Mouse (Mus musculus): ENCODE results near the gene Olfr1393. TPM values are rescaled to one million over a fixed set of nuclear protein-coding genes. Genes with fewer than 3 reads are reported as not detected.

The Olfr1393 gene
- 0.10 TPM in 1 of 2 replicates, not detected in the other for polyA plus RNA-seq (2015; fragmentation: Nextera tagmentation; extraction: Ambion mirVana)

- Histone ChIP-seq H3K27ac (ENCODE audit: low read length) (no peak within 1 kb of the TSS), H3K4me2 (ENCODE audit: low read depth, low read length) (no peak within 1 kb of the TSS), H3K4me3 (replicated peaks; ENCODE audit: low read length) (no peak within 1 kb of the TSS), H3K9me3 (replicated peaks; ENCODE audit: control insufficient read depth, low read length) (no peaks in the 10 kb centered on the region), H3K9ac (ENCODE audit: low read length) (no peak within 1 kb of the TSS), H3K36me3 (ENCODE audit: control insufficient read depth, insufficient read depth, low read length) (no peaks in the 10 kb centered on the region), H3K27me3 (ENCODE audit: control insufficient read depth, insufficient read depth, low read length) (no peaks in the 10 kb centered on the region), H3K4me1 (ENCODE audit: control insufficient read depth, insufficient read depth, low read length) (no peaks in the 10 kb centered on the region)
- WGBS: 74% methylated on average over 3 of the region's 3 CpGs
- no peak for ATAC-seq (ENCODE audit: insufficient read depth, low FRiP score)
These were observed at the start of gene Olfr1393 for GRCm38 (mm10) chr11:49278222-49278621. Gene Olfr1393, plus strand, starts transcription at chr11:49278304.

DNA sequence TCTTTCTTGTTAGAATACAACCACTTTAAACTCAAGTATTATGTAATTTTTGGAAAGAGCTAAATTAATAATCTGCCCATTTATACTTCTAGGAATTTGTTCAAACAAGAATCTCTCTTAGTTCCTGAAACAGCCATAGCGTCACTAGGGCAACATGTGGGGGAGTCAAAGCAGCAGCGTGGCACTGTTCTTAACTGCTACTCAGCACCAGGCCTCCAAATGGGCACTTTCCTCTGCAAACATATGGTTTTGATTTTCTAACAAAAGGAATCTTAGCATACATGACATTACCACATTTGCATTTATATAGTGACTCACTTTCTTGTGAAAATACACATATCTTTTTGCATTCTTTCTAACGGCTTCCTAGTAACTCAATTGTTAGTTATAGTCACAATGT lies 45.3 kb upstream of the Olfr1393 start:
- Histone ChIP-seq H3K4me3 (replicated peaks; ENCODE audit: low read length) (no peak overlapping the region), H3K36me3 (ENCODE audit: control insufficient read depth, insufficient read depth, low read length) (no peaks in the 10 kb centered on the region), H3K9me3 (replicated peaks; ENCODE audit: control insufficient read depth, low read length) (no peaks in the 10 kb centered on the region), H3K27ac (ENCODE audit: low read length) (no peak overlapping the region), H3K27me3 (ENCODE audit: control insufficient read depth, insufficient read depth, low read length) (no peaks in the 10 kb centered on the region), H3K4me2 (ENCODE audit: low read depth, low read length) (no peak overlapping the region), H3K9ac (ENCODE audit: low read length) (no peak overlapping the region), H3K4me1 (ENCODE audit: control insufficient read depth, insufficient read depth, low read length) (no peaks in the 10 kb centered on the region)
- WGBS: 67% methylated on average over 3 of the region's 3 CpGs
- no peak for ATAC-seq (ENCODE audit: insufficient read depth, low FRiP score)

DNA sequence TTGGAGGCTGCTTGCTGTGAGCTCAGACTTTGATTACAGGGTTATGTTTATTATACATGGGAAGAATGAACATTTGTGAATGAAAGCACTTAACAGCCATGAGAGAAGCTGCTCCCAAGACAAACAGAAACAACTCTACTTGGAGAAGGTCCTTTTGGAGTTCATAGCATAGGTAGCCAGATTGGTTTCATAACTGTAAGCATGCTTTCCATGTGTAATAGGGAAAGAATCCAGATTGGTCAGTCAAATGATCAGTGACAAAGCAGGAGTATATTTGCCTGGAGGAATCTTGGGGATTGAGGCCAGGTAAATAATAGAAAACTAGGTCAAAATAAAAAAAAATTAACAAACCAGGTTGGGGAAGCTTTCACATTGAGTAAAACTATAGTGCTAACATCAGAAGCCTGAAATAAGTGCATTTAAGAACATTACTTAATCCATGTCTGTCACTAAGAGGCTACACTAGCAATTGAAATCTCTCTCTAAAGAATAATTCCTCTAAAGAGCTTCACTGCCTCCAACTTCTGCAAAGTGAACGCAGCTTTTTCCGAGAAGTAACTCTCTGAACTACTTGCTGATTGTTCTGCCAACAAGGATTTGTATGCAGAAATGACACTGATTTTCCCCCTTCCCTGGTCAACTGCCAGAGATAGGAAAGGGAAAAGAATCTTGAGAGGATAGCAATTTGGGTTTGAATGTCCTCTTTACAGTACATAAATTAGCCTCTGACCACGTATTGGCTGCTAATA lies 42.5 kb upstream of the Olfr1393 start:
- Histone ChIP-seq H3K27ac (ENCODE audit: low read length) (no peak overlapping the region), H3K9ac (ENCODE audit: low read length) (no peak overlapping the region), H3K27me3 (ENCODE audit: control insufficient read depth, insufficient read depth, low read length) (no peaks in the 10 kb centered on the region), H3K4me2 (ENCODE audit: low read depth, low read length) (no peak overlapping the region), H3K4me1 (ENCODE audit: control insufficient read depth, insufficient read depth, low read length) (no peaks in the 10 kb centered on the region), H3K36me3 (ENCODE audit: control insufficient read depth, insufficient read depth, low read length) (no peaks in the 10 kb centered on the region), H3K9me3 (replicated peaks; ENCODE audit: control insufficient read depth, low read length) (no peaks in the 10 kb centered on the region), H3K4me3 (replicated peaks; ENCODE audit: low read length) (no peak overlapping the region)
- 63% methylated on average over 3 of the region's 3 CpGs for WGBS
- ATAC-seq (ENCODE audit: insufficient read depth, low FRiP score): no peak

- Histone ChIP-seq H3K4me3 (replicated peaks; ENCODE audit: low read length) (no peak overlapping the region), H3K27ac (ENCODE audit: low read length) (no peak overlapping the region), H3K4me1 (ENCODE audit: control insufficient read depth, insufficient read depth, low read length) (no peaks in the 10 kb centered on the region), H3K9ac (ENCODE audit: low read length) (no peak overlapping the region), H3K9me3 (replicated peaks; ENCODE audit: control insufficient read depth, low read length) (no peaks in the 10 kb centered on the region), H3K4me2 (ENCODE audit: low read depth, low read length) (no peak overlapping the region), H3K27me3 (ENCODE audit: control insufficient read depth, insufficient read depth, low read length) (no peaks in the 10 kb centered on the region), H3K36me3 (ENCODE audit: control insufficient read depth, insufficient read depth, low read length) (no peaks in the 10 kb centered on the region)
- ATAC-seq (ENCODE audit: insufficient read depth, low FRiP score): no peak
- 64% methylated on average over 1 of the region's 1 CpGs for WGBS
These were observed 41.2 kb upstream of the Olfr1393 start for GRCm38 (mm10) chr11:49236891-49237290.

DNA sequence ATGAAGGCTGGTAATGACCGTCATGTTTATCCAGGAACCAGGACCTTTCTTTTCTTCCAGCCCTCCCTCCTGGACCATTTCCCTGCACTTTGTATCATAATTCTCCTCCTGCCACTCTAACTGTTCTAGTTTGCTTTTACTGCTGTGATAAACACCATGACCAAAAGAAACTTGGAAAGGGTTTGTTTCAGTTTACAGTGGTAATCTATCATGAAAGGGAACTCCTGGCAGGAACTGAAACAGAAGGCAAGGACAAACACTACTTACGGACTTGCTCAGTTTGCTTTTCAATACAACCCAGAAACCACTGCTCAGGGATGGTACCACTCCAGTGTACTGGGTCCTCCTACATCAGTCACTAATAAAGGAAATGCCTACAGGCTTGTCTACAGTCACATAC lies 40.6 kb upstream of the Olfr1393 start:
- Histone ChIP-seq H3K9ac (ENCODE audit: low read length) (no peak overlapping the region), H3K9me3 (replicated peaks; ENCODE audit: control insufficient read depth, low read length) (no peaks in the 10 kb centered on the region), H3K4me3 (replicated peaks; ENCODE audit: low read length) (no peak overlapping the region), H3K4me1 (ENCODE audit: control insufficient read depth, insufficient read depth, low read length) (no peaks in the 10 kb centered on the region), H3K4me2 (ENCODE audit: low read depth, low read length) (no peak overlapping the region), H3K27me3 (ENCODE audit: control insufficient read depth, insufficient read depth, low read length) (no peaks in the 10 kb centered on the region), H3K27ac (ENCODE audit: low read length) (no peak overlapping the region), H3K36me3 (ENCODE audit: control insufficient read depth, insufficient read depth, low read length) (no peaks in the 10 kb centered on the region)
- ATAC-seq (ENCODE audit: insufficient read depth, low FRiP score): no peak
- 41% methylated on average over 2 of the region's 2 CpGs for WGBS

DNA sequence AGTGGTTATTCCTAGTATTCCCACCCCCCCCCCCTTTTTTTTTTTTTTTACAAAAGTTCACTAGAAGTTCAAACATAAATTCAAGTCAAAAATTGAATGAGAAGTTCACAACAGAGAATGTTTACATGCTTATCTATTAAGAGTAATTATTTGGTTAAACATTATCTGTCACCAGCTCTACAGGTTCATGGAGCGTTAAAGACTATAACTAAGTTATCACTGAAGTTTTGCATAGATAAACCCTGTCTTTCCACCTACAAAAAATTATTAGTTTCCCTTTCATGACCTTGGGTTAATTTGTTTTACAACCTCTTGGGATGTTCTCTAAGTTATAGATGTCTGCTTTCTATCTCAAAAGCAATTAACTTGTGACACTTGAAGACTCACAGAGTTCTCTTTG lies 37.8 kb upstream of the Olfr1393 start:
- H3K9ac ChIP-seq (ENCODE audit: low read length): no peak overlapping the region
- H3K27me3 ChIP-seq (ENCODE audit: control insufficient read depth, insufficient read depth, low read length): no peaks in the 10 kb centered on the region
- peaks cover 11% of the 10 kb centered on the region for H3K4me1 ChIP-seq (ENCODE audit: control insufficient read depth, insufficient read depth, low read length)
- no peak for ATAC-seq (ENCODE audit: insufficient read depth, low FRiP score)
- 52% methylated on average over 1 of the region's 1 CpGs for WGBS
- no peak overlapping the region for H3K27ac ChIP-seq (ENCODE audit: low read length)
- no peak overlapping the region for H3K4me2 ChIP-seq (ENCODE audit: low read depth, low read length)
- no peaks in the 10 kb centered on the region for H3K9me3 ChIP-seq (replicated peaks; ENCODE audit: control insufficient read depth, low read length)
- no peak overlapping the region for H3K4me3 ChIP-seq (replicated peaks; ENCODE audit: low read length)
- no peaks in the 10 kb centered on the region for H3K36me3 ChIP-seq (ENCODE audit: control insufficient read depth, insufficient read depth, low read length)

- H3K4me3 ChIP-seq (replicated peaks; ENCODE audit: low read length): no peak overlapping the region
- no peak overlapping the region for H3K9ac ChIP-seq (ENCODE audit: low read length)
- 77% methylated on average over 4 of the region's 4 CpGs for WGBS
- H3K27me3 ChIP-seq (ENCODE audit: control insufficient read depth, insufficient read depth, low read length): no peaks in the 10 kb centered on the region
- no peaks in the 10 kb centered on the region for H3K36me3 ChIP-seq (ENCODE audit: control insufficient read depth, insufficient read depth, low read length)
- H3K4me2 ChIP-seq (ENCODE audit: low read depth, low read length): no peak overlapping the region
- ATAC-seq (ENCODE audit: insufficient read depth, low FRiP score): no peak
- no peaks in the 10 kb centered on the region for H3K9me3 ChIP-seq (replicated peaks; ENCODE audit: control insufficient read depth, low read length)
- H3K27ac ChIP-seq (ENCODE audit: low read length): no peak overlapping the region
- H3K4me1 ChIP-seq (ENCODE audit: control insufficient read depth, insufficient read depth, low read length): peaks cover 13% of the 10 kb centered on the region
These were observed 37.2 kb upstream of the Olfr1393 start for GRCm38 (mm10) chr11:49240874-49241273.

- Histone ChIP-seq H3K36me3 (ENCODE audit: control insufficient read depth, insufficient read depth, low read length) (no peaks in the 10 kb centered on the region), H3K27ac (ENCODE audit: low read length) (no peak overlapping the region), H3K4me2 (ENCODE audit: low read depth, low read length) (no peak overlapping the region), H3K27me3 (ENCODE audit: control insufficient read depth, insufficient read depth, low read length) (no peaks in the 10 kb centered on the region), H3K9ac (ENCODE audit: low read length) (no peak overlapping the region), H3K9me3 (replicated peaks; ENCODE audit: control insufficient read depth, low read length) (no peaks in the 10 kb centered on the region), H3K4me3 (replicated peaks; ENCODE audit: low read length) (no peak overlapping the region), H3K4me1 (ENCODE audit: control insufficient read depth, insufficient read depth, low read length) (peaks cover 13% of the 10 kb centered on the region)
- WGBS: 60% methylated on average over 1 of the region's 1 CpGs
- no peak for ATAC-seq (ENCODE audit: insufficient read depth, low FRiP score)
These were observed 36.6 kb upstream of the Olfr1393 start for GRCm38 (mm10) chr11:49241471-49241870.

DNA sequence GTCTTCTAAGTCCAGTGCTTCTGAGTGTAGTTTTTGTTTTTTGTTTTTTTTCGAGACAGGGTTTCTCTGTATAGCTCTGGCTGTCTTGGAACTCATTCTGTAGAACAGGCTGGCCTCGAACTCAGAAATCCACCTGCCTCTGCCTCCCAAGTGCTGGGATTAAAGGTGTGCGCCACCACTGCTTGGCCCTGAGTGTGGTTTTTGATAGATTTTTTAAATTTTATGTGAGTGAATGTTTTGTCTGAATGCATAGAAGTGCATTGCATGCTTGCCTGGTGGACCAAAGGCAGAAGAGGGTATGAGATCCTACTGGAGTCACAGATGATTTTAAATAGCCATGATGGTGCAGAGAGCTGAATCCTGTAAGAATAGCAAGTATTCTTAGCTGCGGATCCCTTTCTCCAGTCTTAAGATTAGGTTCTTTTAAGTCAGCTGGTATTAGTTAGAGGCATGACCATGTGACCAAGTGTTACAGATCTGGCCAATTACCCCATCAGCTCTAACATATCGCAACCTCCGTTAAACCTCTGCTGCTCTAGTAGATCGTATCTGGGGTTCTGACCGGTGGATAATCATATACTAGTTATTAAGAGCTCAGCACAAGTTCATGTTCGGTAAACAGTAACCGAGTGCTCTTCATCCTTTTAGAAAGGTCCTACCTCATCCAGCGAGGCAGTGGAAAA lies 35.0 kb upstream of the Olfr1393 start:
- H3K27ac ChIP-seq (ENCODE audit: low read length): peak overlapping the region; percentile 92
- H3K4me3 ChIP-seq (replicated peaks; ENCODE audit: low read length): peak overlapping the region; percentile 63
- H3K36me3 ChIP-seq (ENCODE audit: control insufficient read depth, insufficient read depth, low read length): no peaks in the 10 kb centered on the region
- no peaks in the 10 kb centered on the region for H3K9me3 ChIP-seq (replicated peaks; ENCODE audit: control insufficient read depth, low read length)
- H3K9ac ChIP-seq (ENCODE audit: low read length): peak overlapping the region; percentile 85
- H3K27me3 ChIP-seq (ENCODE audit: control insufficient read depth, insufficient read depth, low read length): no peaks in the 10 kb centered on the region
- H3K4me1 ChIP-seq (ENCODE audit: control insufficient read depth, insufficient read depth, low read length): peaks cover 26% of the 10 kb centered on the region
- ATAC-seq (ENCODE audit: insufficient read depth, low FRiP score): no peak
- 19% methylated on average over 11 of the region's 11 CpGs for WGBS
- peak overlapping the region; percentile 83 for H3K4me2 ChIP-seq (ENCODE audit: low read depth, low read length)

Data from stomach, embryonic 16.5 days (tissue).